Mouse (Mus musculus) layer of hippocampus, adult 2 months (tissue): ENCODE results near the gene Tgfb3. TPM values are rescaled to one million over a fixed set of nuclear protein-coding genes. Genes with fewer than 3 reads are reported as not detected.

ENCODE experiments used
- DNase-seq, 2 experiments: peaks; one replicate each; pipeline ENCODE4 v3.0.0; 2022; ENCODE audit warnings: low spot score in 2 of 2
- H3K27ac ChIP-seq: fragments of 200-600 bp; 2 replicates; pipeline ENCODE4 v1.8.1; 2022
- H3K4me3 ChIP-seq: fragments of 200-600 bp; 2 replicates; pipeline ENCODE4 v1.8.1; 2022; ENCODE audit warnings: mild to moderate bottlenecking
- CTCF ChIP-seq: fragments of 200-600 bp; conservative IDR thresholded peaks from 2 replicates; pipeline ENCODE4 v1.8.1; 2022; ENCODE audit warnings: antibody characterized with exemption, mild to moderate bottlenecking, moderate library complexity
- total RNA-seq, 2 experiments: library from RNA; stranded (reverse); gene quantifications; 2 replicates each; pipeline ENCODE4 v1.2.3; 2021

The Tgfb3 gene
- total RNA-seq, 2 experiments from 2014 or later, result 15.8 to 16.5 TPM

GRCm38 (mm10) chr12:86100711-86101110 is 21.9 kb upstream of the Tgfb3 start:
- no peak for TF ChIP-seq CTCF
- no peak for DNase-seq
- H3K4me3 ChIP-seq, result no peak overlapping the region
- H3K27ac ChIP-seq, result 0 out of 2 replicates have a peak overlapping the region, but pooled peaks have one; percentile 84

- no peak for DNase-seq
- H3K4me3 ChIP-seq, result no peak overlapping the region
- no peak for TF ChIP-seq CTCF
- H3K27ac ChIP-seq, result 0 out of 2 replicates have a peak overlapping the region, but pooled peaks have one; percentile 3
Measured at GRCm38 (mm10) chr12:86097781-86098180, 18.9 kb upstream of the Tgfb3 start.

- DNase-seq, result no peak
- TF ChIP-seq CTCF, result no peak
- Histone ChIP-seq H3K4me3 (no peak overlapping the region), H3K27ac (no peak overlapping the region)
Measured at GRCm38 (mm10) chr12:86095806-86096205, 17.0 kb upstream of the Tgfb3 start.

GRCm38 (mm10) chr12:86094075-86094474 is 15.2 kb upstream of the Tgfb3 start:
- Histone ChIP-seq H3K4me3 (no peak overlapping the region), H3K27ac (no peak overlapping the region)
- DNase-seq, result no peak
- TF ChIP-seq CTCF, result no peak

- Histone ChIP-seq H3K4me3 (no peak overlapping the region), H3K27ac (peak overlapping the region; percentile 10; the same call in 1 of the 2 replicates)
- TF ChIP-seq CTCF, result no peak
- DNase-seq, result no peak
Measured at GRCm38 (mm10) chr12:86091601-86092132, 12.8 kb upstream of the Tgfb3 start.

- 0 out of 2 replicates have a peak overlapping the region, but pooled peaks have one; percentile 43 for H3K27ac ChIP-seq
- TF ChIP-seq CTCF, result no peak
- DNase-seq, result no peak
- H3K4me3 ChIP-seq, result no peak overlapping the region
Measured at GRCm38 (mm10) chr12:86090764-86091163, 11.9 kb upstream of the Tgfb3 start.

- no peak overlapping the region for H3K4me3 ChIP-seq
- no peak for TF ChIP-seq CTCF
- no peak for DNase-seq
- H3K27ac ChIP-seq, result no peak overlapping the region
Measured at GRCm38 (mm10) chr12:86088042-86088441, 9.2 kb upstream of the Tgfb3 start.

- no peak for DNase-seq
- H3K27ac ChIP-seq, result no peak overlapping the region
- TF ChIP-seq CTCF, result no peak
Measured at GRCm38 (mm10) chr12:86086550-86086949, 7.7 kb upstream of the Tgfb3 start.

GRCm38 (mm10) chr12:86085873-86086272 is 7.0 kb upstream of the Tgfb3 start:
- Histone ChIP-seq H3K4me3 (no peak overlapping the region), H3K27ac (0 out of 2 replicates have a peak overlapping the region, but pooled peaks have one; percentile 18)
- DNase-seq, result peak in 1 of 2 experiments; percentile 41
- TF ChIP-seq CTCF, result no peak

More at GRCm38 (mm10) chr12:86086550-86086949, 7.7 kb upstream of the Tgfb3 start:
- no peak overlapping the region for H3K4me3 ChIP-seq

GRCm38 (mm10) chr12:86082481-86083012 is 3.7 kb upstream of the Tgfb3 start, which contains the start of gene Ift43:
Gene Ift43, plus strand, starts transcription at chr12:86082541.
- peak; percentile 79 to 82 for DNase-seq
- Histone ChIP-seq H3K27ac (peak within 1 kb of the TSS; percentile 74), H3K4me3 (peak within 1 kb of the TSS; percentile 91)
- TF ChIP-seq CTCF, result no peak

- H3K4me3 ChIP-seq, result peak overlapping the region; percentile 70
- peak; percentile 90 to 94 for DNase-seq
- H3K27ac ChIP-seq, result peak overlapping the region; percentile 92
- peak; percentile 99 for TF ChIP-seq CTCF
Measured at GRCm38 (mm10) chr12:86079202-86079667, 394 bp upstream of the Tgfb3 start.

- DNase-seq, result no peak
Measured at GRCm38 (mm10) chr12:86078176-86078552, 677 bp downstream of the Tgfb3 start.

GRCm38 (mm10) chr12:86077736-86078135 is 1.1 kb downstream of the Tgfb3 start:
- peak overlapping the region; percentile 70 for H3K4me3 ChIP-seq
- TF ChIP-seq CTCF, result no peak
- H3K27ac ChIP-seq, result peak overlapping the region; percentile 92
- DNase-seq, result no peak

More at GRCm38 (mm10) chr12:86078176-86078552, 677 bp downstream of the Tgfb3 start:
- Histone ChIP-seq H3K27ac (peak overlapping the region; percentile 92), H3K4me3 (peak overlapping the region; percentile 70)
- no peak for TF ChIP-seq CTCF

GRCm38 (mm10) chr12:86077322-86077721 is 1.5 kb downstream of the Tgfb3 start:
- Histone ChIP-seq H3K27ac (peak overlapping the region; percentile 92), H3K4me3 (peak overlapping the region; percentile 70)
- DNase-seq, result no peak
- no peak for TF ChIP-seq CTCF
